Mouse (Mus musculus): ENCODE data around the gene Rfx2.

Rfx2 gene

GRCm38 (mm10) chr17:56832918-56833317 lies 2.1 kb upstream of the Rfx2 start:
- no peak for DNase-seq (ENCODE audit: low read depth)

- DNase-seq (ENCODE audit: low read depth), result peak; percentile 99
These were observed 451 bp upstream of the Rfx2 start for GRCm38 (mm10) chr17:56831111-56831816.

- DNase-seq (ENCODE audit: low read depth), result no peak
These were observed 1.0 kb downstream of the Rfx2 start for GRCm38 (mm10) chr17:56829795-56830194.

- no peak for DNase-seq (ENCODE audit: low read depth)
These were observed 1.6 kb downstream of the Rfx2 start for GRCm38 (mm10) chr17:56829171-56829570.

- peak; percentile 34 for DNase-seq (ENCODE audit: low read depth)
These were observed 4.1 kb downstream of the Rfx2 start for GRCm38 (mm10) chr17:56826718-56827117.

- DNase-seq (ENCODE audit: low read depth), result no peak
These were observed 7.5 kb downstream of the Rfx2 start for GRCm38 (mm10) chr17:56823352-56823751.

GRCm38 (mm10) chr17:56822380-56822779 lies 8.4 kb downstream of the Rfx2 start:
- DNase-seq (ENCODE audit: low read depth), result no peak

GRCm38 (mm10) chr17:56819694-56820111 lies 11.1 kb downstream of the Rfx2 start:
- DNase-seq (ENCODE audit: low read depth), result peak; percentile 73

- no peak for DNase-seq (ENCODE audit: low read depth)
These were observed 11.7 kb downstream of the Rfx2 start for GRCm38 (mm10) chr17:56819032-56819545.

- DNase-seq (ENCODE audit: low read depth), result no peak
These were observed 12.7 kb downstream of the Rfx2 start for GRCm38 (mm10) chr17:56818067-56818636.

- DNase-seq (ENCODE audit: low read depth), result no peak
These were observed 15.8 kb downstream of the Rfx2 start for GRCm38 (mm10) chr17:56815057-56815345.

- peak; percentile 52 for DNase-seq (ENCODE audit: low read depth)
These were observed 16.3 kb downstream of the Rfx2 start for GRCm38 (mm10) chr17:56814316-56815056.

GRCm38 (mm10) chr17:56810245-56810644 lies 20.6 kb downstream of the Rfx2 start:
- DNase-seq (ENCODE audit: low read depth), result no peak

- DNase-seq (ENCODE audit: low read depth), result peak; percentile 73
These were observed 22.3 kb downstream of the Rfx2 start for GRCm38 (mm10) chr17:56808518-56808917.

GRCm38 (mm10) chr17:56805784-56806183 lies 25.0 kb downstream of the Rfx2 start:
- DNase-seq (ENCODE audit: low read depth), result no peak

- no peak for DNase-seq (ENCODE audit: low read depth)
These were observed 25.9 kb downstream of the Rfx2 start for GRCm38 (mm10) chr17:56804952-56805351.

- no peak for DNase-seq (ENCODE audit: low read depth)
These were observed 28.7 kb downstream of the Rfx2 start for GRCm38 (mm10) chr17:56802065-56802464.

- DNase-seq (ENCODE audit: low read depth), result no peak
These were observed 31.5 kb downstream of the Rfx2 start for GRCm38 (mm10) chr17:56799276-56799675.

GRCm38 (mm10) chr17:56793614-56794319 lies 37.0 kb downstream of the Rfx2 start:
- no peak for DNase-seq (ENCODE audit: low read depth)

- DNase-seq (ENCODE audit: low read depth), result no peak
These were observed 38.2 kb downstream of the Rfx2 start for GRCm38 (mm10) chr17:56792588-56792987.

- DNase-seq (ENCODE audit: low read depth), result no peak
These were observed 41.5 kb downstream of the Rfx2 start for GRCm38 (mm10) chr17:56789286-56789685.

GRCm38 (mm10) chr17:56788886-56789285 lies 41.9 kb downstream of the Rfx2 start:
- no peak for DNase-seq (ENCODE audit: low read depth)
